Mouse (Mus musculus) kidney, embryonic 14.5 days (tissue): ENCODE data around the gene Ppp1r12a. TPM values are rescaled to one million over a fixed set of nuclear protein-coding genes. Genes with fewer than 3 reads are reported as not detected.

ENCODE experiments used
- ATAC-seq: fragments of 200-750 bp; cut with Nextera tagmentation; 2 replicates; pipeline ENCODE4 v1.8.0; 2017; ENCODE audit warnings: moderate number of reproducible peaks, mild to moderate bottlenecking, moderate TSS enrichment, moderate library complexity; ENCODE audit not compliant: low FRiP score, low TSS enrichment
- H3K27ac ChIP-seq: fragments of 300-500 bp; sonication (generic); 2 replicates; pipeline ENCODE4 v1.5.1; 2014; ENCODE audit warnings: low read depth, mild to moderate bottlenecking, low read length, moderate library complexity, mixed read lengths
- H3K27me3 ChIP-seq: fragments of 300-500 bp; sonication (generic); 2 replicates; pipeline ENCODE4 v1.6.1; 2014; ENCODE audit warnings: mild to moderate bottlenecking, low read length; ENCODE audit not compliant: control insufficient read depth, insufficient read depth
- H3K36me3 ChIP-seq: fragments of 300-500 bp; sonication (generic); 2 replicates; pipeline ENCODE4 v1.6.1; 2014; ENCODE audit warnings: low read length, mixed read lengths; ENCODE audit not compliant: control insufficient read depth, insufficient read depth
- H3K4me1 ChIP-seq: fragments of 300-500 bp; sonication (generic); 2 replicates; pipeline ENCODE4 v1.6.1; 2014; ENCODE audit warnings: low read length, mixed read lengths; ENCODE audit not compliant: control insufficient read depth, insufficient read depth
- H3K4me2 ChIP-seq: fragments of 300-500 bp; sonication (generic); replicated peaks from 2 replicates; pipeline ENCODE4 v1.6.1; 2014; ENCODE audit warnings: low read depth, mild to moderate bottlenecking, low read length
- H3K4me3 ChIP-seq: fragments of 300-500 bp; sonication (generic); 2 replicates; pipeline ENCODE4 v1.5.1; 2014; ENCODE audit warnings: mild to moderate bottlenecking, low read length
- H3K9ac ChIP-seq: fragments of 300-500 bp; sonication (generic); 2 replicates; pipeline ENCODE4 v1.6.1; 2014; ENCODE audit warnings: low read depth, mild to moderate bottlenecking, low read length, moderate library complexity
- H3K9me3 ChIP-seq: fragments of 300-500 bp; sonication (generic); 2 replicates; pipeline ENCODE4 v1.6.1; 2016; ENCODE audit warnings: low read length; ENCODE audit not compliant: control insufficient read depth
- WGBS: fragments of 180-500 bp; shearing (Covaris S2); extraction: QIAGEN DNeasy Blood & Tissue Kit; methylation state at CpG from one replicate; pipeline ENCODE4 v1.1.7; 2014; 5-methylcytosine and 5-hydroxymethylcytosine counted together
- polyA plus RNA-seq: library from polyadenylated mRNA; unstranded; fragments of >200 nt; fragmentation: Nextera tagmentation; extraction: Ambion mirVana; gene quantifications from 2 replicates; pipeline ENCODE4 v1.2.1, GENCODE M21; 2014

Ppp1r12a gene
- polyA plus RNA-seq, 1 experiment from 2014 or later: 98.5 TPM

GRCm38 (mm10) chr10:108133745-108134144 lies 28.2 kb upstream of the Ppp1r12a start:
- H3K9ac ChIP-seq: no peak overlapping the region
- no peak overlapping the region for H3K4me3 ChIP-seq
- H3K27ac ChIP-seq: no peak overlapping the region
- no peak overlapping the region for H3K4me2 ChIP-seq
- ATAC-seq: no peak
- H3K9me3 ChIP-seq: no peaks in the 10 kb centered on the region
- H3K4me1 ChIP-seq: no peaks in the 10 kb centered on the region
- H3K27me3 ChIP-seq: no peaks in the 10 kb centered on the region
- no peaks in the 10 kb centered on the region for H3K36me3 ChIP-seq
- 76% methylated on average over 5 of the region's 5 CpGs for WGBS

DNA sequence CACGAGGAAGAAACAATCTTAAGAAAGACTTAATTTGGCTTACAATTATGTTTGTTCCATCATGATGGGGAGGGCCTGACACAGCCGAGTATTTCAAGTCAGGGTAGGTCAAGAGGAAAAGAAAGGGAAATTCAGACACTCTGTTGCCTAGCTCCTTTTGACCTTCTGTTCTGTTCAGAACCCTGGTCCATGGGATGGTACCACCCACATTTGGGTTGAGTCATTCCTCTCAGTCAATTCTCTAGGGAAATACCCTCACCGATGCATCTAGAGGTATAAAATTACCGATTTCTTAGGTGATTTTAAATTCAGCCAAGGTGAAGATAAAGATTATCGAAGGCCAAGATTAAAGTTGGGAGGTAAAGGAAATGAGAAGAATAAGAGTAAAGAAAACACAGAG lies 23.6 kb upstream of the Ppp1r12a start:
- Histone ChIP-seq H3K4me1 (no peaks in the 10 kb centered on the region), H3K4me2 (no peak overlapping the region), H3K27ac (no peak overlapping the region), H3K27me3 (no peaks in the 10 kb centered on the region), H3K36me3 (no peaks in the 10 kb centered on the region), H3K9ac (no peak overlapping the region), H3K4me3 (no peak overlapping the region), H3K9me3 (no peaks in the 10 kb centered on the region)
- ATAC-seq: no peak
- 86% methylated on average over 5 of the region's 5 CpGs for WGBS

DNA sequence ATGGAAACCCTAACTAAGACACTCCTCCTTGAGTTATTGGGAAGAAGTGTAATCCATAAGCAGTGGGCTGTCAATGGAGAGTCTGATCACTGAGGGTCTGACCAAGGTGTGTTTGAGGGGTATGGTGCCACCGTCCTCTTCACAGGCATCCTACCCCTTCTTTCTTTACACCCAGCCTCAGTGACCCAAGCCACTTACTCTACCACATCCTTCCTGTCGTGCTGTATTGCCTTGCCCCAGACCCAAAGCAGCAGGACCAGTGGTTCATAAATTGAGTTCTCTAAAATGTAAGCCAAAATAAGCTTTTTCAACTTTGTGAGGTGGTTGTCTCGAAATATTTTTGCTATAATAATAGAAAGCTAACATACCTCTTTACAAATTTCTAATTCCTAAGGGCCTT lies 22.2 kb upstream of the Ppp1r12a start:
- no peak overlapping the region for H3K4me3 ChIP-seq
- no peaks in the 10 kb centered on the region for H3K9me3 ChIP-seq
- H3K27ac ChIP-seq: no peak overlapping the region
- H3K9ac ChIP-seq: no peak overlapping the region
- H3K4me1 ChIP-seq: no peaks in the 10 kb centered on the region
- H3K27me3 ChIP-seq: no peaks in the 10 kb centered on the region
- 79% methylated on average over 3 of the region's 3 CpGs for WGBS
- ATAC-seq: no peak
- H3K4me2 ChIP-seq: no peak overlapping the region
- no peaks in the 10 kb centered on the region for H3K36me3 ChIP-seq

- Histone ChIP-seq H3K27me3 (no peaks in the 10 kb centered on the region), H3K4me2 (no peak overlapping the region), H3K4me1 (no peaks in the 10 kb centered on the region), H3K4me3 (no peak overlapping the region), H3K9me3 (no peaks in the 10 kb centered on the region), H3K36me3 (no peaks in the 10 kb centered on the region), H3K27ac (no peak overlapping the region), H3K9ac (no peak overlapping the region)
- no peak for ATAC-seq
- WGBS: 91% methylated on average over 3 of the region's 3 CpGs
Observed at GRCm38 (mm10) chr10:108140742-108141141, 21.3 kb upstream of the Ppp1r12a start.

GRCm38 (mm10) chr10:108143991-108144525 lies 17.9 kb upstream of the Ppp1r12a start:
- no peaks in the 10 kb centered on the region for H3K9me3 ChIP-seq
- H3K27ac ChIP-seq: no peak overlapping the region
- no peaks in the 10 kb centered on the region for H3K27me3 ChIP-seq
- H3K4me2 ChIP-seq: no peak overlapping the region
- H3K9ac ChIP-seq: no peak overlapping the region
- H3K4me3 ChIP-seq: no peak overlapping the region
- H3K4me1 ChIP-seq: no peaks in the 10 kb centered on the region
- H3K36me3 ChIP-seq: no peaks in the 10 kb centered on the region
- ATAC-seq: no peak
- 75% methylated on average over 4 of the region's 4 CpGs for WGBS

DNA sequence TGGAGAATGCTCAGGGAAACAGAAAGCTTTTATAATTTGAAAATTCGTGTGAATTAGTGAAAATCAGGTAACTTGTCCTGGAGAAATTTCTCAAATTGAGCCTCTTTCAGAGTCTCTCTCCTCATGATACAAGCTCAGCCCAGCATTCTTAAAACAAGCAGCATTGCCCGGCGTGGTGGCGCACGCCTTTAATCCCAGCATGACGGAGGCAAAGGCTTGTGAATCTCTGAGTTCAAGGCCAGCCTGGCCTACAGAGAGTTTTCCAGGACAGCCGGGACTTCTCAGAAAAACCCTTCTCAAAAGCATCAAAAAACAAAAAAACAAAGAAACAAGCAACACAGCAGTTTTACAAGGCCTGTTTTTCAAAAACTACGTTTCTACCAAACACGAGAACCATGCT lies 16.3 kb upstream of the Ppp1r12a start:
- Histone ChIP-seq H3K4me1 (no peaks in the 10 kb centered on the region), H3K27me3 (no peaks in the 10 kb centered on the region), H3K4me2 (no peak overlapping the region), H3K36me3 (no peaks in the 10 kb centered on the region), H3K9ac (no peak overlapping the region), H3K4me3 (no peak overlapping the region), H3K27ac (no peak overlapping the region), H3K9me3 (no peaks in the 10 kb centered on the region)
- ATAC-seq: no peak
- 88% methylated on average over 9 of the region's 9 CpGs for WGBS

GRCm38 (mm10) chr10:108147031-108147430 lies 15.0 kb upstream of the Ppp1r12a start:
- no peak for ATAC-seq
- no peak overlapping the region for H3K9ac ChIP-seq
- no peaks in the 10 kb centered on the region for H3K27me3 ChIP-seq
- H3K4me2 ChIP-seq: no peak overlapping the region
- 73% methylated on average over 9 of the region's 9 CpGs for WGBS
- no peak overlapping the region for H3K27ac ChIP-seq
- no peaks in the 10 kb centered on the region for H3K9me3 ChIP-seq
- no peak overlapping the region for H3K4me3 ChIP-seq
- no peaks in the 10 kb centered on the region for H3K4me1 ChIP-seq
- no peaks in the 10 kb centered on the region for H3K36me3 ChIP-seq

DNA sequence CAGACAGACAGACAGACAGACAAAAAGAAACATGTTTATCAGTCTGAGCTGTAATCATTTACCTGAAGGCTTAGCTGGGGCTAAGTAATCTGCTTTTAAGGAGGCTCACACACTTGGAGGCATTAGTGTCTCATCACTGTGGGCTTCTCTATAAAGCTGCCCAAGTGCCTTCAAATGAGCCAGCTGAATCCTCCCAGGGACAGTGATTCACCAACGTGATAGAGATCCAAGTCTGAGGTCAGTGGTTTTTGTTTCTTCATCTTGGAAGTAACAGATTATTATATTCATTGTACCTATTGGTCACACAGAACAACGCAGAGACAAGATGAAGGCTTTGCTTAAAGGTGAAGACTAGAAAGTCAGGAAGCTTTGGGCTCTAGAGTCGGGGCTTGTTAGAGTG lies 8.7 kb upstream of the Ppp1r12a start:
- no peak overlapping the region for H3K27ac ChIP-seq
- no peak for ATAC-seq
- no peak overlapping the region for H3K4me3 ChIP-seq
- no peaks in the 10 kb centered on the region for H3K4me1 ChIP-seq
- no peak overlapping the region for H3K9ac ChIP-seq
- no peak overlapping the region for H3K4me2 ChIP-seq
- no peaks in the 10 kb centered on the region for H3K9me3 ChIP-seq
- 75% methylated on average over 3 of the region's 3 CpGs for WGBS
- no peaks in the 10 kb centered on the region for H3K36me3 ChIP-seq
- no peaks in the 10 kb centered on the region for H3K27me3 ChIP-seq

GRCm38 (mm10) chr10:108155042-108155686 lies 6.8 kb upstream of the Ppp1r12a start:
- ATAC-seq: no peak
- Histone ChIP-seq H3K36me3 (no peaks in the 10 kb centered on the region), H3K9ac (no peak overlapping the region), H3K4me1 (no peaks in the 10 kb centered on the region), H3K4me3 (no peak overlapping the region), H3K27ac (no peak overlapping the region), H3K9me3 (no peaks in the 10 kb centered on the region), H3K4me2 (no peak overlapping the region), H3K27me3 (no peaks in the 10 kb centered on the region)
- WGBS: 68% methylated on average over 21 of the region's 21 CpGs
